Mouse (Mus musculus) left cerebral cortex, postnatal 14 days (tissue): Measurements from ENCODE around the gene Scgb3a1. TPM values are rescaled to one million over a fixed set of nuclear protein-coding genes. Genes with fewer than 3 reads are reported as not detected.

Experiments used
- DNase-seq, 2 experiments: peaks; one replicate each; pipeline ENCODE4 v3.0.0; 2021 to 2022; ENCODE audit warnings: low spot score in 2 of 2, mixed read lengths in 1 of 2
- intact Hi-C: fragments of 180-260 bp; cut with DNase I; formaldehyde crosslinking; loops from one replicate; pipeline ENCODE4 v1.15.1; 2025
- total RNA-seq, 2 experiments: library from RNA; stranded (reverse); gene quantifications; 2 replicates each; pipeline ENCODE4 v1.2.3; 2021

Gene Scgb3a1
- total RNA-seq, 2 experiments from 2014 or later: not detected

- intact Hi-C loops: loop anchor here (5.0 kb wide), 2 partner anchors 58 to 213 kb away; partner anchors contain the start of gene Cnot6
- no peak for DNase-seq
Measured at GRCm38 (mm10) chr11:49654651-49655050, 8.8 kb upstream of the Scgb3a1 start.

- DNase-seq: no peak
- intact Hi-C loops: no loop called here
Measured at GRCm38 (mm10) chr11:49655501-49655900, 7.9 kb upstream of the Scgb3a1 start.

- intact Hi-C loops: no loop called here
Measured at GRCm38 (mm10) chr11:49658065-49658464, 5.3 kb upstream of the Scgb3a1 start.

GRCm38 (mm10) chr11:49658791-49659469, 4.5 kb upstream of the Scgb3a1 start:
- no peak for DNase-seq
- intact Hi-C loops: no loop called here

More at GRCm38 (mm10) chr11:49658065-49658464, 5.3 kb upstream of the Scgb3a1 start:
- no peak for DNase-seq

- no peak for DNase-seq
- intact Hi-C loops: no loop called here
Measured at GRCm38 (mm10) chr11:49659470-49659799, 4.0 kb upstream of the Scgb3a1 start.

- intact Hi-C loops: no loop called here
- no peak for DNase-seq
Measured at GRCm38 (mm10) chr11:49662292-49662780, 1.1 kb upstream of the Scgb3a1 start.

- intact Hi-C loops: no loop called here
- no peak for DNase-seq
Measured at GRCm38 (mm10) chr11:49664262-49665140, 1.1 kb downstream of the Scgb3a1 start.

- DNase-seq: no peak
- intact Hi-C loops: no loop called here
Measured at GRCm38 (mm10) chr11:49665462-49665861, 2.1 kb downstream of the Scgb3a1 start.

GRCm38 (mm10) chr11:49673433-49673832, 10.0 kb downstream of the Scgb3a1 start:
- DNase-seq: no peak
- intact Hi-C loops: no loop called here

GRCm38 (mm10) chr11:49684237-49684973, 21.0 kb downstream of the Scgb3a1 start:
- intact Hi-C loops: no loop called here
- DNase-seq: no peak

GRCm38 (mm10) chr11:49695013-49695412, 31.6 kb downstream of the Scgb3a1 start:
- DNase-seq: no peak
- intact Hi-C loops: no loop called here

GRCm38 (mm10) chr11:49695695-49696094, 32.3 kb downstream of the Scgb3a1 start:
- no peak for DNase-seq
- intact Hi-C loops: no loop called here

GRCm38 (mm10) chr11:49696472-49696871, 33.1 kb downstream of the Scgb3a1 start:
- intact Hi-C loops: no loop called here
- no peak for DNase-seq

- DNase-seq: no peak
- intact Hi-C loops: no loop called here
Measured at GRCm38 (mm10) chr11:49697779-49698178, 34.4 kb downstream of the Scgb3a1 start.

- no peak for DNase-seq
- intact Hi-C loops: no loop called here
Measured at GRCm38 (mm10) chr11:49699079-49699478, 35.7 kb downstream of the Scgb3a1 start.

GRCm38 (mm10) chr11:49702014-49702413, 38.6 kb downstream of the Scgb3a1 start:
- intact Hi-C loops: no loop called here
- DNase-seq: no peak

GRCm38 (mm10) chr11:49704804-49705203, 41.4 kb downstream of the Scgb3a1 start:
- intact Hi-C loops: no loop called here
- DNase-seq: no peak

GRCm38 (mm10) chr11:49707834-49708233, 44.4 kb downstream of the Scgb3a1 start:
- intact Hi-C loops: no loop called here
- DNase-seq: no peak

- DNase-seq: no peak
- intact Hi-C loops: loop anchor here (5.0 kb wide), 1 partner anchor 58 kb away; no protein-coding TSS in a partner anchor
Measured at GRCm38 (mm10) chr11:49710664-49711063, 47.3 kb downstream of the Scgb3a1 start.
